Mouse (Mus musculus) heart, adult 2 months (tissue): ENCODE measurements around the gene Atpaf2. TPM values are rescaled to one million over a fixed set of nuclear protein-coding genes. Genes with fewer than 3 reads are reported as not detected.

ENCODE experiments used
- DNase-seq, 2 experiments: peaks; one replicate each; pipeline ENCODE4 v3.0.0; 2021
- H3K27ac ChIP-seq: fragments of 200-600 bp; 2 replicates; pipeline ENCODE4 v1.8.1; 2022
- H3K27me3 ChIP-seq: fragments of 200-500 bp; 2 replicates; pipeline ENCODE4 v1.6.1; 2012; ENCODE audit warnings: mild to moderate bottlenecking, low read length, inconsistent platforms, mixed read lengths; ENCODE audit not compliant: control insufficient read depth, insufficient read depth
- H3K36me3 ChIP-seq: fragments of 200-500 bp; 2 replicates; pipeline ENCODE4 v1.6.1; 2012; ENCODE audit warnings: low read length, inconsistent platforms; ENCODE audit not compliant: control insufficient read depth, insufficient read depth
- H3K4me1 ChIP-seq: fragments of 200-500 bp; 2 replicates; pipeline ENCODE4 v1.6.1; 2011; ENCODE audit warnings: low read length; ENCODE audit not compliant: control insufficient read depth, insufficient read depth
- H3K4me3 ChIP-seq: fragments of 200-600 bp; 2 replicates; pipeline ENCODE4 v1.8.1; 2022
- H3K79me2 ChIP-seq: fragments of 200-500 bp; replicated peaks from 2 replicates; pipeline ENCODE4 v1.6.1; 2012; ENCODE audit warnings: mild to moderate bottlenecking, inconsistent platforms, low read length, moderate library complexity, mixed read lengths; ENCODE audit not compliant: control insufficient read depth, insufficient read depth
- H3K9ac ChIP-seq: fragments of 200-500 bp; 2 replicates; pipeline ENCODE4 v1.6.1; 2012; ENCODE audit warnings: low read depth, mild to moderate bottlenecking, control low read depth, inconsistent platforms, low read length, mixed read lengths
- CTCF ChIP-seq: fragments of 200-600 bp; IDR thresholded peaks from 2 replicates; pipeline ENCODE4 v1.8.1; 2022; ENCODE audit warnings: antibody characterized with exemption, mild to moderate bottlenecking, moderate library complexity
- EP300 ChIP-seq: fragments of 200-500 bp; IDR thresholded peaks from 2 replicates; pipeline ENCODE4 v1.6.1; 2011; ENCODE audit warnings: low read depth, low read length, control low read depth; ENCODE audit not compliant: insufficient read depth
- POLR2A ChIP-seq: fragments of 200-500 bp; IDR thresholded peaks from 2 replicates; pipeline ENCODE4 v1.6.1; 2011; ENCODE audit warnings: mild to moderate bottlenecking, low read depth, low read length, control low read depth; ENCODE audit not compliant: insufficient read depth
- WGBS: fragments of 180-500 bp; shearing (Covaris S2); methylation state at CpG from one replicate; pipeline ENCODE4 v1.1.7; 2018; 5-methylcytosine and 5-hydroxymethylcytosine counted together
- intact Hi-C: fragments of 180-260 bp; cut with DNase I; formaldehyde crosslinking; loops from one replicate; pipeline ENCODE4 v1.15.1; 2025
- polyA plus RNA-seq: library from polyadenylated mRNA; depleted of rRNA; stranded (reverse); fragments of >200 nt; gene quantifications from 2 replicates; pipeline ENCODE4 v1.2.3, GENCODE M21; 2012
- total RNA-seq, 2 experiments: library from RNA; stranded (reverse); gene quantifications; 2 replicates each; pipeline ENCODE4 v1.2.3; 2021

Gene Atpaf2
- total and polyA plus RNA-seq, 3 experiments: 37.7 to 45.3 (median 39.8) TPM

DNA sequence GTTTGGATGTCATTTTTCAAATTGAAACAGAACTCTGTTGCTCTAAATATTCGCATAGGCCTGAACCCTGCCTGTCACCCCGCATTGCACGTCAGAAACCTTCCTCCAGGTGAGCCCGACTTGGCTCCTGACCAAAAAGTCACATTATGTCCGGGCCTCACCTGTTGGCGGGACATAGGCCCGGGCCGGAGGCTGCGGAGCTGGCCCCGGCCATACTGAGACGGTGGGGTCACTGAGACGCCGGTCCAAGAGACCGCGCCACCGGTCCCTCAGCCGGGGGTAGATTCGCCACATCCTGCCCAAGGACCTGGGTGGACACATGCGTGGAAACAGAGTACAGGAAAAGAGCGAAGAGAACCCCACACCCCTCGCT lies 1.7 kb downstream of the Atpaf2 start:
- TF ChIP-seq POLR2A (no peak), CTCF (0 out of 2 replicates have a peak, but pooled peaks have one; percentile 4)
- intact Hi-C loops: no loop called here
- Histone ChIP-seq H3K27ac (peak overlapping the region; percentile 88), H3K4me1 (peaks cover 7% of the 10 kb centered on the region), H3K9ac (peak overlapping the region; percentile 59), H3K36me3 (no peaks in the 10 kb centered on the region), H3K4me3 (peak overlapping the region; percentile 88), H3K27me3 (no peaks in the 10 kb centered on the region), H3K79me2 (peaks cover 2% of the 10 kb centered on the region)
- WGBS: under 1% methylated on average over 21 of the region's 21 CpGs
- DNase-seq: no peak

DNA sequence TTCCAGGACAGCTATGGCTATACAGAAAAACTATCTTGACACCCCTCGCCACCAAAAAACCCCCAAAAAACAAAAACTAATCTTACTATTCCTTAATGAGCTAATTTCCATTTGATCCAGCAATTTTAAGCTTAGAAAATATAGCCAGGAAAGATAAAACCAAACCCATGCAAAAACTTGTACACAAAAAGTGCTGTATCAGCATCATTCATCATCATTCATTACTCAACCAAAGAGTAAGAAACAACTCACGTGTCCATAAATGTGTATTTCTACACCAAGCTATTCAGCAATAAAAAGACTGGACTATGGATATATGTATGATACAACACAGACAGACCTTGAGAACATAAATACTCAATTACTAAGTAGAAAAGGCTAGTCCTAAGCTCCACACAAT lies 5.3 kb downstream of the Atpaf2 start:
- DNase-seq: no peak
- intact Hi-C loops: loop anchor here (1.0 to 5.0 kb wide), 6 partner anchors 62 to 331 kb away; partner anchors contain the start of gene Rai1

GRCm38 (mm10) chr11:60412173-60412572 lies 6.1 kb downstream of the Atpaf2 start:
- intact Hi-C loops: loop anchor here (1.0 to 5.0 kb wide), 6 partner anchors 61 to 330 kb away; partner anchors contain the start of gene Rai1
- H3K36me3 ChIP-seq: no peaks in the 10 kb centered on the region
- H3K27ac ChIP-seq: no peak overlapping the region
- 5% methylated on average over 3 of the region's 3 CpGs for WGBS
- H3K9ac ChIP-seq: no peak overlapping the region
- DNase-seq: peak in 1 of 2 experiments; percentile 28
- H3K4me1 ChIP-seq: peaks cover 3% of the 10 kb centered on the region
- H3K27me3 ChIP-seq: no peaks in the 10 kb centered on the region
- no peak for TF ChIP-seq POLR2A
- peak; percentile 86 for TF ChIP-seq CTCF
- TF ChIP-seq EP300: no peak
- H3K79me2 ChIP-seq: peaks cover 2% of the 10 kb centered on the region
- no peak overlapping the region for H3K4me3 ChIP-seq

More for the DNA sequence above, 5.3 kb downstream of the Atpaf2 start:
- TF ChIP-seq POLR2A (no peak), EP300 (no peak), CTCF (no peak)
- no peak overlapping the region for H3K9ac ChIP-seq
- no peaks in the 10 kb centered on the region for H3K27me3 ChIP-seq
- no peaks in the 10 kb centered on the region for H3K36me3 ChIP-seq
- H3K4me3 ChIP-seq: no peak overlapping the region
- H3K27ac ChIP-seq: no peak overlapping the region
- WGBS: 86% methylated on average over 2 of the region's 2 CpGs
- peaks cover 2% of the 10 kb centered on the region for H3K79me2 ChIP-seq
- peaks cover 3% of the 10 kb centered on the region for H3K4me1 ChIP-seq

DNA sequence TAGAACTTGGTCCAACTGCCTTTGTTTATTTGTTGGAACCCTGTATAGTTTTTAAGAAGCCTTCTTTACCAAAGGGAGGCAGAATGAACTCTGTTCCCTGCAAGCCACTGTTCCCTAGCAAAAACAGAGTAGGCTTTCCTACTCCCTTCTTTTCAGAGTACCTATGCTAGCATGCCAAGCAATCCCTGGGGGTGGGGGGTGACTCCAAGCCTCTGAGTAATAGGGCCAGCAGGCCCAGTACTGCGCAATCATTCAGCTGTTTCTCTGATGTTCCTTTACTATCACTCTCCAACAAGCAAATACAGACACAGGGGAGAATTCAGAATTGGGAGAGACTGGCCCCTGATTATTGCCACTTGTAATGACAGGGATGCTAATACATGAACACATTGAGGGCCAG lies 11.7 kb downstream of the Atpaf2 start:
- DNase-seq: no peak
- TF ChIP-seq POLR2A: no peak
- TF ChIP-seq CTCF: no peak
- no peak for TF ChIP-seq EP300
- intact Hi-C loops: no loop called here
- Histone ChIP-seq H3K79me2 (peaks cover under 1% of the 10 kb centered on the region), H3K36me3 (no peaks in the 10 kb centered on the region; the same call in 1 of the 2 replicates), H3K4me3 (no peak overlapping the region), H3K4me1 (no peaks in the 10 kb centered on the region), H3K27ac (no peak overlapping the region), H3K9ac (no peak overlapping the region), H3K27me3 (no peaks in the 10 kb centered on the region)
- 98% methylated on average over 1 of the region's 1 CpGs for WGBS

DNA sequence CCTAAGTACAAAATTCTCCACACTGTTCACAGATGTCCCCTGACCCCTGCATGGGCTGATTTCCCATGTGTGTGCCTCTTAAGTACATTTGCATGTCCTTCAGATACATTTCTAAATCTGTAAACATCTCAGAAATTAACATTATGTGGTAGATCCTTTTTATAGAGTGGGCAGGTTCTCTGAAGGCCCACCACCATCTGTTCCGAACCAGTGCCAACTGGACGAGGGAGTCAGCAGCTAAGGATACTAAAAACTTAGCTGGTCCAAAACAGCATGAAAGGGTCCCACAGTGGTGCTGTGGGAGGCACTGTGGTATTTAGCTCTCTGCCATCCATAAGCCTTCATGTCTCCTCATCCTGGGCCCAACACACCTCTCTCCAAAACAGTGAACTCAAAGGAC lies 21.1 kb downstream of the Atpaf2 start:
- Histone ChIP-seq H3K4me3 (no peak overlapping the region), H3K36me3 (no peaks in the 10 kb centered on the region), H3K79me2 (no peaks in the 10 kb centered on the region), H3K4me1 (no peaks in the 10 kb centered on the region), H3K27me3 (no peaks in the 10 kb centered on the region), H3K27ac (no peak overlapping the region), H3K9ac (no peak overlapping the region)
- intact Hi-C loops: no loop called here
- TF ChIP-seq POLR2A (no peak), EP300 (no peak), CTCF (no peak)
- whole genome bisulfite sequencing: 89% methylated on average over 2 of the region's 2 CpGs
- no peak for DNase-seq

- TF ChIP-seq CTCF: no peak
- no peak for TF ChIP-seq POLR2A
- TF ChIP-seq EP300: no peak
- H3K36me3 ChIP-seq: no peaks in the 10 kb centered on the region
- intact Hi-C loops: no loop called here
- no peak overlapping the region for H3K27ac ChIP-seq
- H3K4me3 ChIP-seq: no peak overlapping the region
- 44% methylated on average over 6 of the region's 6 CpGs for WGBS
- H3K27me3 ChIP-seq: no peaks in the 10 kb centered on the region
- H3K9ac ChIP-seq: no peak overlapping the region
- DNase-seq: peak in 1 of 2 experiments; percentile 23
- no peaks in the 10 kb centered on the region for H3K4me1 ChIP-seq
- H3K79me2 ChIP-seq: no peaks in the 10 kb centered on the region
These were observed 21.7 kb downstream of the Atpaf2 start for GRCm38 (mm10) chr11:60396546-60396945.
